Mouse (Mus musculus) embryonic facial prominence, embryonic 15.5 days (tissue): ENCODE measurements around the gene Slc6a17. TPM values are rescaled to one million over a fixed set of nuclear protein-coding genes. Genes with fewer than 3 reads are reported as not detected.

Source experiments
- ATAC-seq: fragments of 200-750 bp; cut with Nextera tagmentation; 2 replicates; pipeline ENCODE4 v1.8.0; 2017; ENCODE audit warnings: low read depth, moderate TSS enrichment; ENCODE audit not compliant: insufficient number of reproducible peaks, low FRiP score, low TSS enrichment
- H3K27ac ChIP-seq: fragments of 300-500 bp; sonication (generic); replicated peaks from 2 replicates; pipeline ENCODE4 v1.5.1; 2015; ENCODE audit warnings: mild to moderate bottlenecking, inconsistent platforms
- H3K27me3 ChIP-seq: fragments of 300-500 bp; sonication (generic); 2 replicates; pipeline ENCODE4 v1.6.1; 2015; ENCODE audit warnings: inconsistent platforms
- H3K36me3 ChIP-seq: fragments of 300-500 bp; sonication (generic); 2 replicates; pipeline ENCODE4 v1.6.1; 2015; ENCODE audit warnings: mild to moderate bottlenecking, inconsistent platforms
- H3K4me1 ChIP-seq: fragments of 300-500 bp; sonication (generic); 2 replicates; pipeline ENCODE4 v1.6.1; 2015; ENCODE audit warnings: inconsistent platforms
- H3K4me2 ChIP-seq: fragments of 300-500 bp; sonication (generic); replicated peaks from 2 replicates; pipeline ENCODE4 v1.6.1; 2015; ENCODE audit warnings: mild to moderate bottlenecking, inconsistent platforms
- H3K4me3 ChIP-seq: fragments of 300-500 bp; sonication (generic); replicated peaks from 2 replicates; pipeline ENCODE4 v1.5.1; 2015; ENCODE audit warnings: mild to moderate bottlenecking, inconsistent platforms
- H3K9ac ChIP-seq: fragments of 300-500 bp; sonication (generic); 2 replicates; pipeline ENCODE4 v1.6.1; 2015; ENCODE audit warnings: inconsistent platforms
- H3K9me3 ChIP-seq: fragments of 300-500 bp; sonication (generic); replicated peaks from 2 replicates; pipeline ENCODE4 v1.6.1; 2016; ENCODE audit warnings: inconsistent platforms
- WGBS: fragments of 180-500 bp; shearing (Covaris S2); methylation state at CpG from one replicate; pipeline ENCODE4 v1.1.7; 2015; 5-methylcytosine and 5-hydroxymethylcytosine counted together
- polyA plus RNA-seq: library from polyadenylated mRNA; unstranded; fragments of >200 nt; fragmentation: Nextera tagmentation; extraction: Ambion mirVana; gene quantifications from 2 replicates; pipeline ENCODE4 v1.2.1, GENCODE M21; 2015

The Slc6a17 gene
- polyA plus RNA-seq, 1 experiment from 2014 or later, result 6.7 TPM

DNA sequence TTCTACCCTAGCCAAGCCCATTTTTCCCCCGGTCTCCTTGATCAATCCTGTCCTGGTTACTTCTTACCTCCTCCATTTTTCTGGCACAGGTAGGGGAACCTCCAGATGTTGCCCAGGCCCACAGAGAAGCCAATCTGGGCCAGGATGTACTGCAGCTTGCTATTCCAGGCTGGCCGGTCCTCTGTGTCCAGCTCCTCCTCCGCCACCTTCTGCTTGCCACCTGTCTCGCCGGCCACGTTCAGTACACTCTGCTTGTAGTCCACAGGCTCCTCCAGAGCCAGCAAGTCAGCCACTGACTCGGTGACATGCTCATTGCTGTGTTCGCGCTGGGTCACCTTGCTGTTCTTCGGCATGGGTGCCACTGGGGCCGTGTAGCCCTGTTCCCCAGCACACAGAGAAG, 17.5 kb downstream of the Slc6a17 start:
- H3K9ac ChIP-seq, result no peak overlapping the region
- peaks cover 8% of the 10 kb centered on the region; the same call in 1 of the 2 replicates for H3K36me3 ChIP-seq
- no peak overlapping the region for H3K4me2 ChIP-seq
- H3K4me3 ChIP-seq, result no peak overlapping the region
- no peak overlapping the region for H3K27ac ChIP-seq
- H3K27me3 ChIP-seq, result no peaks in the 10 kb centered on the region
- no peak for ATAC-seq
- no peaks in the 10 kb centered on the region for H3K9me3 ChIP-seq
- H3K4me1 ChIP-seq, result peaks cover 10% of the 10 kb centered on the region
- 90% methylated on average over 11 of the region's 11 CpGs for WGBS

DNA sequence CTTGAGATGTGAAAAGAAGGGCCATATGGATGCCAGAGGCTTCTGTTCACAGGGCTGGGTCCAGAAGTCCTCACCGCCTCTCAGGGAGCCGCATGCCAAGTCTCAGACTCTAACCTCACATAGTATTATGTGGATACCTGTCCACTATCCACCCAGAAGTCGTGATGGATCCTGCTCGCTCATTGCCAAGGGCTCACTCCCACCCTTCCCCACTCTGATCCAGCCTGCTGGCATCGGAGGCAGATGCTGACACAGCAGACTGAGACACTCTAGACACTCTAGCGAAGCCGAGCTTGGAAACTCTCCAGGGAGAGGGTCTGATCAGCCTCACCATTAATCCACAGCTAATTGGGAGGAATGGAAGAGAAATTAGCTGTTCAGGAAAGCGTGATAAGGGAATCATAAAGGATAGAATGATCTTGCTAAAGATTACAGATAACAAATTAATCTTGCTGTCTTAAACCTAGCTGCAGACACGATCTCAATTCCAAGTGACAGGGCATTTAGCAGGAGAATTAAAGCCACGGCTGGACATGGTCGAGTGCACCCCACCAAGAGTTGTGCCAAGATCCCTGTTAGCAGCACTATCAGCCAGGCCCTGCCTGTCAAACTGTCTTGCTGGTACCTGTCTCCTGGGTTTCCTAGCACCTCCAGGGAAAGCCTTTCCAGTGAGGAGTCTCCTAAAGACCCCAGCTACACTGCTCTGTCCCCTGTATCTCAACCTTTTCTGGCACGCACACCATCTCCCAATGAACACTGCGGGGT, 21.6 kb downstream of the Slc6a17 start:
- peaks cover 8% of the 10 kb centered on the region; the same call in 1 of the 2 replicates for H3K36me3 ChIP-seq
- peaks cover 28% of the 10 kb centered on the region for H3K4me1 ChIP-seq
- no peak for ATAC-seq
- WGBS, result 68% methylated on average over 13 of the region's 13 CpGs
- no peak overlapping the region for H3K4me3 ChIP-seq
- H3K27ac ChIP-seq, result no peak overlapping the region
- no peaks in the 10 kb centered on the region for H3K27me3 ChIP-seq
- no peak overlapping the region for H3K4me2 ChIP-seq
- H3K9ac ChIP-seq, result no peak overlapping the region
- H3K9me3 ChIP-seq, result no peaks in the 10 kb centered on the region

DNA sequence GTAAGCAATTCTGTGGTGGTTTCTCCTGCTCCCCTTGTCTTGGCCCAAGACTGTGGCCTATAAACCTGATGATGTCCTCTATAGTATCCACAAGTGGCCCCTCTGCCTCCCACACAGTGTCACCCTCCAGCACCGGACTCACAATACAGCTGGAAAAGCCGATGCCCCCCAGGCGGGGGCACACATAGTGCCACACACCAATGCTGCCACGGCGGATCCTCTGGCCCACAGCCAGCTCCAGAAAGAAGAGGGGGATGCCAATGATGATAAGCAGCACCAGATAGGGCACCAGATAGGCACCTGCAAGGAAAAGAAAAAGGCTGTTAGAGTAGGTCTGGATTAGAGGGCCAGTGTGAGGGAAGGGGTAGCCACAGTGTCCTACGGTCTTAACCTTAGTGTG, 22.3 kb downstream of the Slc6a17 start:
- Histone ChIP-seq H3K4me1 (peaks cover 34% of the 10 kb centered on the region), H3K27me3 (no peaks in the 10 kb centered on the region), H3K27ac (no peak overlapping the region), H3K4me3 (no peak overlapping the region), H3K36me3 (peaks cover 7% of the 10 kb centered on the region; the same call in 1 of the 2 replicates), H3K4me2 (no peak overlapping the region), H3K9me3 (no peaks in the 10 kb centered on the region), H3K9ac (no peak overlapping the region)
- ATAC-seq, result no peak
- WGBS, result 96% methylated on average over 6 of the region's 6 CpGs

DNA sequence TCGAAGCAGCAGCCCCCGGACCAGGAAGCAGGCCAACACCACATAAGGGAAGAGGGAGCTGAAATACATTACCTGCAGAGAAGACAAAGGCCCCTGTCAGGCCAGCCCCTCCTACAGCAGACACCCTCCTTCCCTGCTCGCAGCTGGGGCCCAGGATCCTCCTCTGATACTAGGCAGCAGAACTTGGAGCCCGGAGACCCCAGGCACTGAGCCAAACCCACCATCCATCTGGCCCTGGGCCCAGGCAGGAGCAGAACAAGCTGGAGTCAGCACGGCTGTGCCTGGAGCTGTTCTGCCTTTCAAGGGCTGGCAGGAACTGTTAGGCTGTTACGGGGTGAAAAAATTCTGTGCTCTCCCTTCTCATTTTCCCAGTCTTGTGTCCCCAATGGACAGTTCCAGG, 26.4 kb downstream of the Slc6a17 start:
- Histone ChIP-seq H3K4me2 (no peak overlapping the region; the same call in 1 of the 2 replicates), H3K27ac (peak overlapping the region; percentile 76), H3K4me1 (peaks cover 30% of the 10 kb centered on the region), H3K36me3 (no peaks in the 10 kb centered on the region), H3K9ac (no peak overlapping the region), H3K27me3 (no peaks in the 10 kb centered on the region), H3K4me3 (no peak overlapping the region), H3K9me3 (no peaks in the 10 kb centered on the region)
- ATAC-seq, result peak; percentile 88
- WGBS, result 12% methylated on average over 6 of the region's 6 CpGs

DNA sequence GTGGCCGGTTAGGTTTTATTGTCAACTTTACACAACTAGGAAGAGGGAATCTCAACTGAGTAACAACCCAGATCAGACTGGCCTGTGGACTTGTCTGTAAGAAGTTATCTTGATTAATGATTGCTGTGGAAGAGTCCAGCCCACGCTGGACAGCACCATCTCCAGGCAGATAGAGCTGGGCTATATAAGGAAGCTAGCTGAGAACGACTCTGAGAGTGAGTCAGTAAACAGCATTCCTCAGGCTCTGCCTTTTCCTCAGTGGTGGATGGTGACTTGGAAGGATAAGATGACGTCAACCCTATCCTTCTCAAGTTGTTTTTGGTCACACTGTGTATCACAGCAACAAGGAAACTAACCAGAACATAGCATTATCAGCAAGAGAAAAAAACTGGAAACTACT, 29.2 kb downstream of the Slc6a17 start:
- no peak for ATAC-seq
- Histone ChIP-seq H3K36me3 (no peaks in the 10 kb centered on the region), H3K9me3 (no peaks in the 10 kb centered on the region), H3K4me2 (no peak overlapping the region), H3K9ac (no peak overlapping the region), H3K27ac (no peak overlapping the region), H3K27me3 (no peaks in the 10 kb centered on the region), H3K4me1 (peaks cover 26% of the 10 kb centered on the region), H3K4me3 (no peak overlapping the region)
- WGBS, result 60% methylated on average over 4 of the region's 4 CpGs

DNA sequence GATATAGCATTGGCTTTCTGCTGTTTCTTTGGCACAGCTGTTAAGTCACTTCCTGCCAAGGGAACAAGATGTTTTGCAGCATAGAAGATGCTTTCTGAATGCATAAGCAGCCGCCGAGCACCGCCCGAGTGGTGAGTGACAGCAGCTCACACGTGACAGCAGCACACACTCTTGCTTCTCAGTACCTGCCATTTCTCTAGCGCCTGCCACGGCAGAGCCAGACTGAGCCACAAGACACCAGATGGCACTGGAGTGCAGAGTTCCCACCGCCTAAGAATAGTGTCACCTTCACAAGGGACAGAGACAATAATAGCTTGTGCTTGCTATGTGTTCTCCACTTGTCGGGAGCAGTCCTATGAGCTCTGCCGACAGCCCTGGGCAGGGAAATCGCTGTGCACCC, 34.5 kb downstream of the Slc6a17 start:
- no peaks in the 10 kb centered on the region for H3K36me3 ChIP-seq
- no peak overlapping the region for H3K27ac ChIP-seq
- WGBS, result 35% methylated on average over 11 of the region's 11 CpGs
- H3K27me3 ChIP-seq, result no peaks in the 10 kb centered on the region
- H3K4me2 ChIP-seq, result no peak overlapping the region
- H3K9me3 ChIP-seq, result no peaks in the 10 kb centered on the region
- H3K9ac ChIP-seq, result no peak overlapping the region
- ATAC-seq, result 0 out of 2 replicates have a peak, but pooled peaks have one; percentile 39
- H3K4me1 ChIP-seq, result no peaks in the 10 kb centered on the region
- H3K4me3 ChIP-seq, result no peak overlapping the region

DNA sequence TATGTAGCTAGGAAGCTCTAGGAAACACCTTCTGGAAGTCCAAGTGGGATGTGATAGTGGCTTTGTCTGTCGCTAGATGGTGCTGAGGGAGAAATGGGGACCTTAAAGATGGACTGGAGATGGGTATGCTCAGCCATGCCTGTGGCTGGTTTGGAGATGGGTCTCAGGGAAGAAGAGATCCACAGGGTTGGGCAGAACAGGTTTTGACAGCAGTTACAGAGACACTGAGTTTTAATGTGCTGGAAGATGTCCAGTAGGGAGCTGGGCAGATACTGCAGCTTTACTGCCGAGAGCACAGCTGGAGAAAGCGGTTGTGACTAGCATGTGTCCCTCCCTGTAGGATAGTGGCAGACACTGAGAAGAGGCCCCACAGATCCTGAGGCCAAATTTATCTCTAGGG, 37.2 kb downstream of the Slc6a17 start:
- no peak for ATAC-seq
- Histone ChIP-seq H3K9ac (no peak overlapping the region), H3K27ac (0 out of 2 replicates have a peak overlapping the region, but pooled peaks have one; percentile 17), H3K4me2 (no peak overlapping the region), H3K4me3 (no peak overlapping the region), H3K27me3 (no peaks in the 10 kb centered on the region), H3K36me3 (no peaks in the 10 kb centered on the region), H3K9me3 (no peaks in the 10 kb centered on the region), H3K4me1 (no peaks in the 10 kb centered on the region)
- 65% methylated on average over 3 of the region's 3 CpGs for WGBS

DNA sequence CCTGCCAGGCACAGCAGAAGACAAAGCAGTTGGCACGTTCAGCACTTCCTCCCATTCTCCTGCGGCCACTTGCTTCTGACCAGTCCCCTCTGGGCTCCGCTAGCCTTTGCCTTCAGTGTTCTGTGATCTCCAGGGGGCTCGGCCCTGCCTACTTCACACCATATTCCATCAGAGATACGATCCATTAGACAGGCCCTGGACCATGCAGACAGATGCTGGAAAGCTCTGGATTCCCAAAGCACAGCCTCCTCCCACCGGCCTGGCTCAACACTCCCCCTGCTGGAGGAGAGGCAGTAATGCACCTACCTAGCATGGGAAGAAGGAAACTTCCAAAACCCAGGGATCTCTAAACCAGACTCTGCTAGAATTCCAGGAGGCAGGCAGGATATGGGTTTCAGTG, 45.6 kb downstream of the Slc6a17 start:
- no peaks in the 10 kb centered on the region for H3K27me3 ChIP-seq
- no peak overlapping the region for H3K27ac ChIP-seq
- no peak overlapping the region for H3K4me3 ChIP-seq
- H3K4me2 ChIP-seq, result no peak overlapping the region
- H3K9ac ChIP-seq, result no peak overlapping the region
- H3K36me3 ChIP-seq, result no peaks in the 10 kb centered on the region
- H3K9me3 ChIP-seq, result no peaks in the 10 kb centered on the region
- no peak for ATAC-seq
- H3K4me1 ChIP-seq, result no peaks in the 10 kb centered on the region
- 36% methylated on average over 6 of the region's 6 CpGs for WGBS

DNA sequence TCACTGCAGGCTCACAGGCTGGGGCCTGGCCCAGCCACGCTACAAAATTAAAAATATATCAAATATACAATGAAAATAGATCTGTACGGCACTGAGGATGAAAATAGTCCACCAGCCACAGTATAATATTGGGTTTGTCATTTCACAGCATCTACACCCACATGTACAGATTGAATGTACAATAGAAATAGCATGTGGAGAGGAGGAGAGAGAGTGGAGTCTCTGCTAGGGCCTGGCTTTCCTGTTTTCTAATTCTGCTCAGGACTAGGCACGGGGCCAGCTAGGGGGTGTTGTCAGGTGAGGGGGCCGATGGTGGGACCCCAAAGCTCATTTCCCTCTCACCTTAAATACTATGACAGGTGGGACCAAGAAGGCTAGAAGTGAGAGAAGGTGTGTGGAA, 48.8 kb downstream of the Slc6a17 start:
- WGBS, result 68% methylated on average over 4 of the region's 4 CpGs
- H3K27ac ChIP-seq, result no peak overlapping the region
- no peak for ATAC-seq
- H3K4me3 ChIP-seq, result no peak overlapping the region
- no peaks in the 10 kb centered on the region for H3K9me3 ChIP-seq
- H3K9ac ChIP-seq, result no peak overlapping the region
- no peaks in the 10 kb centered on the region for H3K36me3 ChIP-seq
- no peaks in the 10 kb centered on the region for H3K4me1 ChIP-seq
- peaks cover 9% of the 10 kb centered on the region; the same call in 1 of the 2 replicates for H3K27me3 ChIP-seq
- H3K4me2 ChIP-seq, result no peak overlapping the region

DNA sequence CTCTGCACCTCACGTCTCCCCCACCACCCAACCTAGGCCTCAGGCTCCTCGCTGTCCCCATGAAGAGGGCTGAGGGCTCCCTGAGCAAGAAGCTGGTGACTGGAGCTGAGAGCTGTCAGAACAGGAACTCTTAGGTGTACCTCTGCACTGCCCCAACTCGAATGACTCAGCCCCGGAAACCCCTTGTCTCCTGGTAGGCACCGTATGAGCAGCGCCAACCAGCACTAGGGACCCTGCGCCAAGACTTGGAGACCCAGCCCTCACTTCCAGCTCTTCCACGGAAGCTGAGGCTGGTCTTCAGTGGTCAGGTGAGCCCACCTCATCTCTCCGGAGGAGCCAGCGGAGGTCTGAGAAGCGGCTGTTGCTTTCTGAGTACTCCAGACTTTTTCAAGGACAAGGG, 49.7 kb downstream of the Slc6a17 start:
- no peaks in the 10 kb centered on the region for H3K4me1 ChIP-seq
- peaks cover 11% of the 10 kb centered on the region; the same call in 1 of the 2 replicates for H3K27me3 ChIP-seq
- no peak overlapping the region for H3K4me3 ChIP-seq
- no peaks in the 10 kb centered on the region for H3K36me3 ChIP-seq
- no peak overlapping the region for H3K4me2 ChIP-seq
- no peak overlapping the region for H3K27ac ChIP-seq
- WGBS, result 79% methylated on average over 11 of the region's 11 CpGs
- no peaks in the 10 kb centered on the region for H3K9me3 ChIP-seq
- ATAC-seq, result no peak
- H3K9ac ChIP-seq, result no peak overlapping the region

DNA sequence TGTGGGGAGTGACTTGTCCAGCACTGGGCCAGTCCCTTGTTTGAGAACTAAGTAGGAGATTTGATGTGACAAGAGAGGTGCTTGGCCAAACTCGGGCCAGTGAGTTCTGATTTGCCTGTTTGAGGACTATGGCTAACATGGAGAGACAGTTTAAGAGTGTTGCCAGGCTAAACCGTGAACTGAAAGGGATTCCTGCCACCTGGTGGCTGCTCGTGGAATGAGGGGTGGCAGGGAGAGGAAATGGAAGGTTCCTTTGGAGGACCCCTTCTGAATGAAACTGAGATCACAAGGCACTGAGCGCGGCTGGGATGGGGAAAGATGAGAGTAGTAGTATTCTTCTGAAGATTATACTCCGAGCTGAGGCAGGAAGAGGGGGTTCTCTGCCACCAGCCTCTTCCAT, 51.2 kb downstream of the Slc6a17 start:
- 3% methylated on average over 6 of the region's 6 CpGs for WGBS
- H3K36me3 ChIP-seq, result no peaks in the 10 kb centered on the region
- no peak for ATAC-seq

DNA sequence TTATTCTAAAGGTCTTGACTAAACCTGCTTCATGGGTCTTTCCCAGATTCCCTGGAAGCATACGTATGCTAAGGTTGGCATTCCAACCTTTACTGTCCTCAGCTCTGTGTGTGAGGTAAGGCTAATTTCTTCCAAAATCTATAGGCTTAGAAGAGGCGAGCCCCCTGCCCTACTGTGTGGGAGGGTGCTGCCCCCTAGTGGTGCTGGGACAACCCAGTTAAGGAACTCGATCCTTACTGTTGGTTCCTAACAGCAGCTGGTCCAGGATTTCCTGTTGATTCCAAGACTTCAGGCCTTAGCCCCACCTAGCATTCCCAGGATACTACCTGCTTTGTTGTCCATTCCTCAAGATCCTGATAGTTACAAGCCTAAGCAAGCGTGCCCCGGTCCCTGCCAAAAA, 55.7 kb downstream of the Slc6a17 start:
- Histone ChIP-seq H3K9me3 (no peaks in the 10 kb centered on the region), H3K4me2 (no peak overlapping the region), H3K4me3 (no peak overlapping the region), H3K4me1 (peaks cover 23% of the 10 kb centered on the region), H3K9ac (no peak overlapping the region), H3K27ac (no peak overlapping the region), H3K27me3 (peaks cover 67% of the 10 kb centered on the region), H3K36me3 (no peaks in the 10 kb centered on the region)
- no peak for ATAC-seq
- 18% methylated on average over 5 of the region's 5 CpGs for WGBS

More for the DNA sequence above, 51.2 kb downstream of the Slc6a17 start:
- no peak overlapping the region for H3K27ac ChIP-seq
- H3K27me3 ChIP-seq, result peaks cover 22% of the 10 kb centered on the region
- H3K4me3 ChIP-seq, result no peak overlapping the region
- no peak overlapping the region for H3K9ac ChIP-seq
- H3K4me2 ChIP-seq, result no peak overlapping the region
- H3K4me1 ChIP-seq, result no peaks in the 10 kb centered on the region
- no peaks in the 10 kb centered on the region for H3K9me3 ChIP-seq
